Comparison of ENCODE assay signal across 9 mouse cellular contexts in genomic region chr17:33968489-33968888, GRCm38 (mm10). TPM values are rescaled to one million over a fixed set of nuclear protein-coding genes. Genes with fewer than 3 reads are reported as not detected.
DNase-seq lines count a peak whose midpoint lies in the region.
"Had no signal": no experiment of that assay in that cellular context is flagged by ENCODE, and none has a peak within 500 bp of the region (broad histone marks: within the 10 kb centered on the region; RNA-seq: fewer than 3 reads in every experiment).

No protein-coding gene starts in this region.

- H3K9me3 ChIP-seq in midbrain, embryonic 10.5 days (replicated peaks) = 0 out of 2 replicates have a peak, but pooled peaks cover 4% of the 10 kb centered on the region

- intact Hi-C loops in left cerebral cortex, postnatal 4 days (cut with DNase I) = no loop called here

- H3K4me3 ChIP-seq in midbrain, embryonic 10.5 days = no peak overlapping the region; the same call in 1 of the 2 replicates
- H3K4me3 ChIP-seq: myocyte had no signal

- H3K27me3 ChIP-seq in midbrain, embryonic 10.5 days (ENCODE audit: low read depth, poor library complexity, severe bottlenecking) = no peaks in the 10 kb centered on the region

- WGBS in midbrain, embryonic 10.5 days = 3% methylated on average over 9 of the region's 9 CpGs

- H3K27ac ChIP-seq in midbrain, embryonic 10.5 days (replicated peaks) = no peak overlapping the region

- DNase-seq in left cerebral cortex, adult 18-20 months (ENCODE audit: low spot score in 2 of 2) = peak; percentile 65 to 70
- no peak for DNase-seq in left cerebral cortex, adult 11 months (ENCODE audit: low spot score)
- DNase-seq in cerebellum, postnatal 14 days = peak; percentile 87 to 89
- DNase-seq in gastrocnemius, adult 8-10 months (ENCODE audit: low spot score in 2 of 2) = peak; percentile 62 to 70
- DNase-seq in induced T-regulatory cell, adult 2 months (ENCODE audit: low read depth) = peak; percentile 94
- DNase-seq in left cerebral cortex, postnatal 4 days = peak; percentile 77
- DNase-seq in midbrain, embryonic 10.5 days (ENCODE audit: low spot score) = peak; percentile 87
- DNase-seq in spleen, adult 12 weeks (ENCODE audit: low spot score) = peak; percentile 76

- H3K36me3 ChIP-seq in midbrain, embryonic 10.5 days = peaks cover 32% of the 10 kb centered on the region

- no peaks in the 10 kb centered on the region; the same call in 1 of the 2 replicates for H3K4me1 ChIP-seq in midbrain, embryonic 10.5 days

RNA-seq across cellular contexts. Expression of gene Rps18, which starts 12.7 kb away (rescaled TPM):
- 100 to 1,000 TPM; 332 to 337 TPM for total RNA-seq in left cerebral cortex, adult 18-20 months (2021)
- 100 to 1,000 TPM; 380 to 500 (median 432) TPM for total RNA-seq in gastrocnemius, adult 8-10 months (2022)
- total RNA-seq in left cerebral cortex, postnatal 4 days (2021) = 100 to 1,000 TPM; 557 to 591 TPM
- 1,339 and 1,576 TPM in 2 replicates for polyA plus RNA-seq in midbrain, embryonic 10.5 days (2016; fragmentation: Nextera tagmentation; extraction: Ambion mirVana)

RNA-seq across cellular contexts. Expression of gene Vps52, which starts 12.9 kb away (rescaled TPM):
- total RNA-seq in left cerebral cortex, adult 18-20 months (2021) = 10 to 100 TPM; 71.1 to 71.2 TPM
- total RNA-seq in gastrocnemius, adult 8-10 months (2022) = 10 to 100 TPM; 32.0 to 34.6 (median 32.5) TPM
- 10 to 100 TPM; 72.2 to 72.6 TPM for total RNA-seq in left cerebral cortex, postnatal 4 days (2021)
- polyA plus RNA-seq in midbrain, embryonic 10.5 days (2016; fragmentation: Nextera tagmentation; extraction: Ambion mirVana) = 53.5 and 61.0 TPM in 2 replicates

RNA-seq across cellular contexts. Expression of gene B3galt4, which starts 17.2 kb away (rescaled TPM):
- 1 to 10 TPM; 5.9 to 6.5 TPM for total RNA-seq in left cerebral cortex, adult 18-20 months (2021)
- 1 to 10 TPM; 1.4 to 1.8 (median 1.5) TPM for total RNA-seq in gastrocnemius, adult 8-10 months (2022)
- total RNA-seq in left cerebral cortex, postnatal 4 days (2021) = 1 to 10 TPM; 6.6 to 6.8 TPM
- polyA plus RNA-seq in midbrain, embryonic 10.5 days (2016; fragmentation: Nextera tagmentation; extraction: Ambion mirVana) = 4.1 and 6.4 TPM in 2 replicates

RNA-seq across cellular contexts. Expression of gene Wdr46, which starts 28.0 kb away (rescaled TPM):
- total RNA-seq in left cerebral cortex, adult 18-20 months (2021) = 10 to 100 TPM; 12.5 to 13.8 TPM
- 10 to 100 TPM in 1 of 4 experiments, 1 to 10 TPM in 3; 7.8 to 11.5 (median 8.7) TPM for total RNA-seq in gastrocnemius, adult 8-10 months (2022)
- 10 to 100 TPM; 30.1 to 36.6 TPM for total RNA-seq in left cerebral cortex, postnatal 4 days (2021)
- polyA plus RNA-seq in midbrain, embryonic 10.5 days (2016; fragmentation: Nextera tagmentation; extraction: Ambion mirVana) = 47.8 and 52.5 TPM in 2 replicates

RNA-seq across cellular contexts. Expression of gene Pfdn6, which starts 28.3 kb away (rescaled TPM):
- total RNA-seq in left cerebral cortex, adult 18-20 months (2021) = 10 to 100 TPM; 92.3 to 94.0 TPM
- 10 to 100 TPM; 56.4 to 69.1 (median 64.0) TPM for total RNA-seq in gastrocnemius, adult 8-10 months (2022)
- 10 to 100 TPM; 90.5 to 96.1 TPM for total RNA-seq in left cerebral cortex, postnatal 4 days (2021)
- 214 and 240 TPM in 2 replicates for polyA plus RNA-seq in midbrain, embryonic 10.5 days (2016; fragmentation: Nextera tagmentation; extraction: Ambion mirVana)
